Mouse (Mus musculus) right cerebral cortex, adult 18-20 months (tissue): ENCODE measurements around the gene Nprl2.

Experiments used
- DNase-seq: peaks from one replicate; pipeline ENCODE4 v3.0.0; 2022; ENCODE audit warnings: mixed read lengths

Nprl2 gene

GRCm38 (mm10) chr9:107541474-107542351 lies at the start of gene Nprl2, which contains the start of gene Cyb561d2:
Gene Nprl2 (plus strand): TSS chr9:107542226.
Gene Cyb561d2 (minus strand): TSS chr9:107542193.
- peak; percentile 96 for DNase-seq

GRCm38 (mm10) chr9:107493511-107493910 lies 48.5 kb upstream of the Nprl2 start:
- DNase-seq, result no peak

- DNase-seq, result no peak
Measured at GRCm38 (mm10) chr9:107494238-107494637, 47.8 kb upstream of the Nprl2 start.

GRCm38 (mm10) chr9:107496359-107496758 lies 45.7 kb upstream of the Nprl2 start:
- no peak for DNase-seq

GRCm38 (mm10) chr9:107500708-107501286 lies 41.2 kb upstream of the Nprl2 start:
- no peak for DNase-seq

GRCm38 (mm10) chr9:107502131-107502846 lies 39.7 kb upstream of the Nprl2 start:
- DNase-seq, result no peak

GRCm38 (mm10) chr9:107504662-107505537 lies 37.1 kb upstream of the Nprl2 start:
- no peak for DNase-seq

- peak; percentile 73 for DNase-seq
Measured at GRCm38 (mm10) chr9:107508266-107508665, 33.8 kb upstream of the Nprl2 start.

GRCm38 (mm10) chr9:107510384-107511100 lies 31.5 kb upstream of the Nprl2 start:
- no peak for DNase-seq

- no peak for DNase-seq
Measured at GRCm38 (mm10) chr9:107511436-107511835, 30.6 kb upstream of the Nprl2 start.

- no peak for DNase-seq
Measured at GRCm38 (mm10) chr9:107512326-107512725, 29.7 kb upstream of the Nprl2 start.

- peak; percentile 81 for DNase-seq
Measured at GRCm38 (mm10) chr9:107514303-107514955, 27.6 kb upstream of the Nprl2 start.

GRCm38 (mm10) chr9:107520331-107520730 lies 21.7 kb upstream of the Nprl2 start:
- no peak for DNase-seq

GRCm38 (mm10) chr9:107521190-107521589 lies 20.8 kb upstream of the Nprl2 start:
- no peak for DNase-seq

- no peak for DNase-seq
Measured at GRCm38 (mm10) chr9:107521711-107522399, 20.2 kb upstream of the Nprl2 start.

GRCm38 (mm10) chr9:107522400-107522711 lies 19.7 kb upstream of the Nprl2 start:
- DNase-seq, result no peak

GRCm38 (mm10) chr9:107526198-107527026 lies 15.6 kb upstream of the Nprl2 start:
- DNase-seq, result peak; percentile 65

GRCm38 (mm10) chr9:107533791-107534407 lies 8.1 kb upstream of the Nprl2 start, which contains the start of gene Tmem115:
Gene Tmem115 (plus strand): TSS chr9:107533945.
- DNase-seq, result peak; percentile 98
